Mouse (Mus musculus): ENCODE data around the gene Adh1. TPM values are rescaled to one million over a fixed set of nuclear protein-coding genes. Genes with fewer than 3 reads are reported as not detected.

Adh1 gene
- polyA plus RNA-seq, 1 experiment = 256 TPM

- TF ChIP-seq CTCF (conservative IDR thresholded peaks at IDR 0.05; ENCODE audit: insufficient read depth, insufficient read length, low read depth, low read length) (no peak), POLR2A (IDR thresholded peaks at IDR 0.05; ENCODE audit: low read depth, low read length) (no peak)
- no peak overlapping the region for H3K27ac ChIP-seq (ENCODE audit: insufficient read depth, low read depth, low read length)
- no peak for DNase-seq
Measured at GRCm38 (mm10) chr3:138262568-138262967, 1.8 kb downstream of the Adh1 start.

DNA sequence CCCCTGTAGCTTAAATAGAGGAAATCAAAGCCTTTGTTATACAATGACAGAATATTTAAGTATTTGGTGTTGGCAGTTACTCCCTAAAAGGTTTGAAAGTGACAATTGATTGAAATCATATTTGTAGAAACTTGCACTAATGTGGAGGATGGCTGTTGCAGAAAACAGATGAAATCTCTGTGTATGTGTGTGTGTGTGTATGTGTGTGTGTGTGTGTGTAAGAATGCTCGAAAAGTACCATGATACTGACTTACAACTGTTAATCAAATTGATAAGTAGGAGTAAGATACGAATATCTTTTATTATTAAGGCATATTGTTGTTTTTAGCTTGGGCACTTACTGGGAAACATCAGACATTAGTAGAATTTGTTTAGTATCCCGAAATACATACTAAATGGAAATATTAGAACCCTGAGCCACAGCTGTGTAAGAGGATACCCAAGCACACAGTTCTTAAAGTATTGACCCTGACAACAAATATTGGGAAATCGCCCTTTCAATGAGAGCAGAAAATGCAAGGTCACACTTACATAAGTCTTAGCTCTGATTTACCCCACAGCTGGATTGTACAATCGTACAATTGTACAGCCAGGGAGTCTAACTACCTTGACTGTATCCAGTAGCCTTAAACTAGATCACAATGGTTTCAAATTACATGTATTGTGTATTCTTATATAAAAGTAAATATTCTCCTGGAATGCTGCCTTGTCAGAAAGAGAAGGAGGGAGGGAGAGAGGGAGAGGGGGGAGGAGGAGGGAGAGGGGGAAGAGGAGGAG is 2.6 kb downstream of the Adh1 start:
- no peak overlapping the region for H3K4me3 ChIP-seq (ENCODE audit: insufficient read depth, low read depth, low read length)
- TF ChIP-seq CTCF (conservative IDR thresholded peaks at IDR 0.05; ENCODE audit: insufficient read depth, insufficient read length, low read depth, low read length) = no peak
- H3K27me3 ChIP-seq (replicated peaks; ENCODE audit: control insufficient read depth, insufficient read depth, low read length) = no peaks in the 10 kb centered on the region
- H3K27ac ChIP-seq (ENCODE audit: insufficient read depth, low read depth, low read length) = no peak overlapping the region
- no peak for DNase-seq
- 57% methylated on average over 5 of the region's 5 CpGs for WGBS
- no peaks in the 10 kb centered on the region for H3K4me1 ChIP-seq (ENCODE audit: control insufficient read depth, insufficient read depth, low read length)
- no peaks in the 10 kb centered on the region for H3K36me3 ChIP-seq (ENCODE audit: control insufficient read depth, insufficient read depth, low read length)

More at GRCm38 (mm10) chr3:138262568-138262967, 1.8 kb downstream of the Adh1 start:
- WGBS = 65% methylated on average over 4 of the region's 4 CpGs
- Histone ChIP-seq H3K4me1 (ENCODE audit: control insufficient read depth, insufficient read depth, low read length) (no peaks in the 10 kb centered on the region), H3K27me3 (replicated peaks; ENCODE audit: control insufficient read depth, insufficient read depth, low read length) (no peaks in the 10 kb centered on the region), H3K36me3 (ENCODE audit: control insufficient read depth, insufficient read depth, low read length) (no peaks in the 10 kb centered on the region), H3K4me3 (ENCODE audit: insufficient read depth, low read depth, low read length) (no peak overlapping the region)

DNA sequence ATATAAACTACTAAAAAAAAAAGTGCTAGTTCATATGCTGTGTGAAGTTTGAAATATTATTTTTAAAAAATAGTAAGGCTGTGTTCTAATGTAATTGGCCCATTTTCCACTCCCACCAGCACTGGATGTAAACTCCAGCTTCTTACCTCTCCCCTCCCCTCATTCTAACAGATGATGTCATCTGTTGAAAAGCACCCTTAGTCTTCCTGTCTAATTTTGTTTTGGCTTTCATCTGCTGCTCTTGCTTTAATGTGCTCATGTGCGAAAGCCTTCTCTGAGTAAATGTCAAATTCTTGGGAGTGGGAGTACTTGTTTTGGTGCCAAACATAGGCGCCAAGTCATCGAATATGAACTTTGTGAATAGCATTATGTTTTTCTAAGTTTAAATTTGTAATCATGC is 3.9 kb downstream of the Adh1 start:
- no peak for DNase-seq
- Histone ChIP-seq H3K27me3 (replicated peaks; ENCODE audit: control insufficient read depth, insufficient read depth, low read length) (no peaks in the 10 kb centered on the region), H3K27ac (ENCODE audit: insufficient read depth, low read depth, low read length) (no peak overlapping the region), H3K4me1 (ENCODE audit: control insufficient read depth, insufficient read depth, low read length) (no peaks in the 10 kb centered on the region), H3K36me3 (ENCODE audit: control insufficient read depth, insufficient read depth, low read length) (no peaks in the 10 kb centered on the region), H3K4me3 (ENCODE audit: insufficient read depth, low read depth, low read length) (no peak overlapping the region)
- 69% methylated on average over 3 of the region's 3 CpGs for WGBS
- no peak for TF ChIP-seq POLR2A (IDR thresholded peaks at IDR 0.05; ENCODE audit: low read depth, low read length)
- no peak for TF ChIP-seq CTCF (conservative IDR thresholded peaks at IDR 0.05; ENCODE audit: insufficient read depth, insufficient read length, low read depth, low read length)

DNA sequence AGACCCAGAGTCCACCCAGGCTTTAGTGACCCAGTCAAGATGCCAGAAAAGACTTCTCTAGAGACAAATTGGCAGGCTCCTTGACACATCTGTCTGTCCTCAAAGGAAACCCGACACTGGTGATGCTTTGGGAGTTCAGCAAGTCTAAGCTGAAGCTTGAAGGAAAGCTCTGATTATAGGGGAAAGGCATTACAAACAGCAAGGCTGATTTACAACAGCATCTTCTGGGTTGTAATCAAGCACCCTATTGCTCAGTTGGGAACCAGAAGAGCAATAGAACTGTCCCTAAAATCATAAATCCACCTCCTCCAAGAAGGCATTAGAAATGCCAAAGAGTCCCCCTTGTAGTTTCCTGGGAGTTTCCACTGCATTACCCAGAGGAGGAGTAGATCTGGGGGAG is 9.7 kb downstream of the Adh1 start:
- WGBS = 37% methylated on average over 1 of the region's 1 CpGs
- H3K27me3 ChIP-seq (replicated peaks; ENCODE audit: control insufficient read depth, insufficient read depth, low read length) = no peaks in the 10 kb centered on the region
- H3K27ac ChIP-seq (ENCODE audit: insufficient read depth, low read depth, low read length) = no peak overlapping the region
- DNase-seq = no peak
- no peak overlapping the region for H3K4me3 ChIP-seq (ENCODE audit: insufficient read depth, low read depth, low read length)
- peaks cover 3% of the 10 kb centered on the region; the same call in 1 of the 2 replicates for H3K4me1 ChIP-seq (ENCODE audit: control insufficient read depth, insufficient read depth, low read length)
- TF ChIP-seq CTCF (conservative IDR thresholded peaks at IDR 0.05; ENCODE audit: insufficient read depth, insufficient read length, low read depth, low read length) = no peak
- TF ChIP-seq POLR2A (IDR thresholded peaks at IDR 0.05; ENCODE audit: low read depth, low read length) = no peak
- no peaks in the 10 kb centered on the region for H3K36me3 ChIP-seq (ENCODE audit: control insufficient read depth, insufficient read depth, low read length)

- DNase-seq = no peak
- WGBS = 80% methylated on average over 2 of the region's 2 CpGs
- Histone ChIP-seq H3K27ac (ENCODE audit: insufficient read depth, low read depth, low read length) (no peak overlapping the region), H3K36me3 (ENCODE audit: control insufficient read depth, insufficient read depth, low read length) (no peaks in the 10 kb centered on the region), H3K4me1 (ENCODE audit: control insufficient read depth, insufficient read depth, low read length) (peaks cover 3% of the 10 kb centered on the region; the same call in 1 of the 2 replicates), H3K27me3 (replicated peaks; ENCODE audit: control insufficient read depth, insufficient read depth, low read length) (no peaks in the 10 kb centered on the region), H3K4me3 (ENCODE audit: insufficient read depth, low read depth, low read length) (no peak overlapping the region)
- no peak for TF ChIP-seq POLR2A (IDR thresholded peaks at IDR 0.05; ENCODE audit: low read depth, low read length)
- TF ChIP-seq CTCF (conservative IDR thresholded peaks at IDR 0.05; ENCODE audit: insufficient read depth, insufficient read length, low read depth, low read length) = no peak
Measured at GRCm38 (mm10) chr3:138271297-138271696, 10.5 kb downstream of the Adh1 start.

- Histone ChIP-seq H3K27ac (ENCODE audit: insufficient read depth, low read depth, low read length) (no peak overlapping the region), H3K27me3 (replicated peaks; ENCODE audit: control insufficient read depth, insufficient read depth, low read length) (no peaks in the 10 kb centered on the region), H3K4me1 (ENCODE audit: control insufficient read depth, insufficient read depth, low read length) (peaks cover 3% of the 10 kb centered on the region; the same call in 1 of the 2 replicates), H3K4me3 (ENCODE audit: insufficient read depth, low read depth, low read length) (no peak overlapping the region), H3K36me3 (ENCODE audit: control insufficient read depth, insufficient read depth, low read length) (no peaks in the 10 kb centered on the region)
- no peak for TF ChIP-seq CTCF (conservative IDR thresholded peaks at IDR 0.05; ENCODE audit: insufficient read depth, insufficient read length, low read depth, low read length)
- no peak for TF ChIP-seq POLR2A (IDR thresholded peaks at IDR 0.05; ENCODE audit: low read depth, low read length)
- no peak for DNase-seq
- 67% methylated on average over 7 of the region's 7 CpGs for WGBS
Measured at GRCm38 (mm10) chr3:138273080-138273479, 12.3 kb downstream of the Adh1 start.

DNA sequence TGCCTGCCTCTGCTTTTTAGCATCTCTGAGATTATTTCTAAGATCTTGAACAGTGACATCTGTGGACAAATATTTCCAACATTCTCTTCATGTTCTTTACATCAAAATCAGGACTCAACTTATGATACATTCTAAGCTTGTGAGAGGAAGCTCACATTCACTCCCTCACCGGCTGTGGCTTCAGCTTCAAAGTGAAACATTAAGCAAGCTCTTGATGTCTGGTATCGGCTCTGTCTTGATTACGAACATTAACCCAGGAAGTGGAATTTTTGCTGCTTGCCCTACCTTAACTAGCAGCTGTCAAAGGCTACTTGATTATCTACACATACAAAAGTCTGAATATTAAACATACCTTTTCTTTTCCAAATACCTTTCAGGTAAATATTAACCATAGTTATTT is 14.3 kb downstream of the Adh1 start:
- H3K36me3 ChIP-seq (ENCODE audit: control insufficient read depth, insufficient read depth, low read length) = no peaks in the 10 kb centered on the region
- WGBS = 28% methylated on average over 3 of the region's 3 CpGs
- TF ChIP-seq POLR2A (IDR thresholded peaks at IDR 0.05; ENCODE audit: low read depth, low read length) (no peak), CTCF (conservative IDR thresholded peaks at IDR 0.05; ENCODE audit: insufficient read depth, insufficient read length, low read depth, low read length) (no peak)
- H3K27me3 ChIP-seq (replicated peaks; ENCODE audit: control insufficient read depth, insufficient read depth, low read length) = no peaks in the 10 kb centered on the region
- H3K4me3 ChIP-seq (ENCODE audit: insufficient read depth, low read depth, low read length) = no peak overlapping the region
- DNase-seq = peak; percentile 56
- peaks cover 3% of the 10 kb centered on the region; the same call in 1 of the 2 replicates for H3K4me1 ChIP-seq (ENCODE audit: control insufficient read depth, insufficient read depth, low read length)
- no peak overlapping the region; the same call in 1 of the 2 replicates for H3K27ac ChIP-seq (ENCODE audit: insufficient read depth, low read depth, low read length)

Measured in kidney, adult 2 months (tissue).